Mouse (Mus musculus) heart, embryonic 16.5 days (tissue): ENCODE results near the gene Svep1. TPM values are rescaled to one million over a fixed set of nuclear protein-coding genes. Genes with fewer than 3 reads are reported as not detected.

ENCODE experiments used
- ATAC-seq: fragments of 200-750 bp; cut with Nextera tagmentation; replicated peaks from 2 replicates; pipeline ENCODE4 v1.8.0; 2017; ENCODE audit warnings: moderate number of reproducible peaks; ENCODE audit not compliant: insufficient read depth, low FRiP score; ENCODE audit errors: extremely low read depth
- H3K27ac ChIP-seq: fragments of 300-500 bp; sonication (generic); 2 replicates; pipeline ENCODE4 v1.5.1; 2014; ENCODE audit warnings: mild to moderate bottlenecking, low read length, control low read depth, moderate library complexity
- H3K27me3 ChIP-seq: fragments of 300-500 bp; sonication (generic); 2 replicates; pipeline ENCODE4 v1.6.1; 2014; ENCODE audit warnings: low read length, mixed read lengths; ENCODE audit not compliant: control insufficient read depth, insufficient read depth
- H3K36me3 ChIP-seq: fragments of 300-500 bp; sonication (generic); 2 replicates; pipeline ENCODE4 v1.6.1; 2014; ENCODE audit not compliant: control insufficient read depth, insufficient read depth
- H3K4me1 ChIP-seq: fragments of 300-500 bp; sonication (generic); 2 replicates; pipeline ENCODE4 v1.6.1; 2014; ENCODE audit warnings: low read length, mixed read lengths; ENCODE audit not compliant: control insufficient read depth, insufficient read depth
- H3K4me2 ChIP-seq: fragments of 300-500 bp; sonication (generic); 2 replicates; pipeline ENCODE4 v1.6.1; 2014; ENCODE audit warnings: low read depth, mild to moderate bottlenecking, control low read depth, low read length
- H3K4me3 ChIP-seq: fragments of 300-500 bp; sonication (generic); 2 replicates; pipeline ENCODE4 v1.5.1; 2014; ENCODE audit warnings: mild to moderate bottlenecking, control low read depth, low read length
- H3K9ac ChIP-seq: fragments of 300-500 bp; sonication (generic); 2 replicates; pipeline ENCODE4 v1.6.1; 2014; ENCODE audit warnings: low read length, control low read depth
- H3K9me3 ChIP-seq: fragments of 300-500 bp; sonication (generic); replicated peaks from 2 replicates; pipeline ENCODE4 v1.6.1; 2016; ENCODE audit warnings: low read length; ENCODE audit not compliant: control insufficient read depth
- WGBS: fragments of 180-500 bp; shearing (Covaris S2); extraction: QIAGEN DNeasy Blood & Tissue Kit; methylation state at CpG from one replicate; pipeline ENCODE4 v1.1.7; 2014; 5-methylcytosine and 5-hydroxymethylcytosine counted together
- polyA plus RNA-seq: library from polyadenylated mRNA; unstranded; fragments of >200 nt; fragmentation: Nextera tagmentation; extraction: Ambion mirVana; gene quantifications from 2 replicates; pipeline ENCODE4 v1.2.1, GENCODE M21; 2015

Svep1 gene
- polyA plus RNA-seq, 1 experiment from 2014 or later = 1.3 TPM

- Histone ChIP-seq H3K27ac (no peak overlapping the region), H3K36me3 (no peaks in the 10 kb centered on the region), H3K9ac (no peak overlapping the region), H3K4me3 (no peak overlapping the region), H3K4me2 (no peak overlapping the region), H3K27me3 (no peaks in the 10 kb centered on the region), H3K9me3 (no peaks in the 10 kb centered on the region), H3K4me1 (0 out of 2 replicates have a peak, but pooled peaks cover under 1% of the 10 kb centered on the region)
- no peak for ATAC-seq
- WGBS = 90% methylated on average over 4 of the region's 4 CpGs
These were observed 22.8 kb downstream of the Svep1 start for GRCm38 (mm10) chr4:58183897-58184296.

DNA sequence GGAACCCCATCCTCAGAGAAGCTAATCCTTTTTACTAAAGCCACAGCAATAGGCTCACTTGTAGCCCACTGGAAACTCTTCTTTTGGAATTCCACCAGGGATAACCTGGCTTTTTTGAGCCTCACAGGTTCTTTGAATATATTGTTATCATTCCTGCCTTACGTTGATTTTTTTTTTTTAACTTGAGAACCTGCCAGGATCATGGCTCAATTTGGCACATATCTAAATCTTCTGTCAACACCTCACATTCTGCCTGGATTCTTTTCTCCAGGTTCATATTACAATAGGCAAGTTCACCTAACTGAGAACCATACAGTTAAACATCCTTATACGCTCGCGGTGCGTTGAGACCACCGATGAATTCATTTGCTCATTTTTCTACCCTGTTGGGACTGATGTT is 28.2 kb downstream of the Svep1 start:
- no peak for ATAC-seq
- Histone ChIP-seq H3K4me1 (peaks cover 7% of the 10 kb centered on the region; the same call in 1 of the 2 replicates), H3K36me3 (no peaks in the 10 kb centered on the region), H3K4me3 (no peak overlapping the region), H3K27me3 (no peaks in the 10 kb centered on the region), H3K9ac (no peak overlapping the region), H3K9me3 (no peaks in the 10 kb centered on the region), H3K4me2 (no peak overlapping the region), H3K27ac (no peak overlapping the region)
- WGBS = 55% methylated on average over 6 of the region's 6 CpGs

GRCm38 (mm10) chr4:58177256-58177655 is 29.4 kb downstream of the Svep1 start:
- no peak overlapping the region for H3K4me3 ChIP-seq
- no peak for ATAC-seq
- H3K4me2 ChIP-seq = no peak overlapping the region
- no peak overlapping the region for H3K9ac ChIP-seq
- H3K27me3 ChIP-seq = no peaks in the 10 kb centered on the region
- no peaks in the 10 kb centered on the region for H3K36me3 ChIP-seq
- H3K27ac ChIP-seq = no peak overlapping the region
- peaks cover 7% of the 10 kb centered on the region; the same call in 1 of the 2 replicates for H3K4me1 ChIP-seq
- WGBS = 87% methylated on average over 15 of the region's 15 CpGs
- no peaks in the 10 kb centered on the region for H3K9me3 ChIP-seq

DNA sequence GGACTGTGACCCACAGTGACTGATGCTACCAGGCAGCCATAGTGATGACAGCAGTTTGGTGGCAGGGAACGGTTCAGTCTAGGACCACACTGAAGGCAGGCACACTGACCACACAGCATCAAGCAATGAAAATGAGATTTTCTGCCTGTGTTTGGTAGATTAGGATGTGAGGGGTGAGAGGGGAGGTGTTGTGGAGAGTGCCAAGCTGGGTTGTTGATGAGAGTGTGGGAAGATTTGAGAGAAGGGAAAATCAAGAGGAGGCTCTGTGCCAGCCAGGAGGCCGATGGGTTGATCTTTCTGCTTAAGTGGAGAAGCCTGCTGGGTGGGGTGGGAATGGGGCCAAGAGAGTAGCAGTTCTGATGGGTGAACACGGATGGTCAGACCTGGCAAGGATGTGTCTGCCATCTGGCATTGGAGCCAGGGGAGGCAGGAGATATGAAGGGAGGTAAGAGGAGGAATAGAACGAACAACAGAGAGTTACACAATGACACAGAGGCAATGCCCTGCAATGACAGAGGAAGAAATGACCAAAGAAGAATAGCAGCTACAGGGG is 32.1 kb downstream of the Svep1 start:
- no peak overlapping the region for H3K9ac ChIP-seq
- peaks cover 7% of the 10 kb centered on the region; the same call in 1 of the 2 replicates for H3K4me1 ChIP-seq
- ATAC-seq = no peak
- 47% methylated on average over 4 of the region's 4 CpGs for WGBS
- no peak overlapping the region for H3K27ac ChIP-seq
- H3K27me3 ChIP-seq = no peaks in the 10 kb centered on the region
- no peak overlapping the region for H3K4me3 ChIP-seq
- H3K9me3 ChIP-seq = no peaks in the 10 kb centered on the region
- H3K36me3 ChIP-seq = no peaks in the 10 kb centered on the region
- H3K4me2 ChIP-seq = no peak overlapping the region

DNA sequence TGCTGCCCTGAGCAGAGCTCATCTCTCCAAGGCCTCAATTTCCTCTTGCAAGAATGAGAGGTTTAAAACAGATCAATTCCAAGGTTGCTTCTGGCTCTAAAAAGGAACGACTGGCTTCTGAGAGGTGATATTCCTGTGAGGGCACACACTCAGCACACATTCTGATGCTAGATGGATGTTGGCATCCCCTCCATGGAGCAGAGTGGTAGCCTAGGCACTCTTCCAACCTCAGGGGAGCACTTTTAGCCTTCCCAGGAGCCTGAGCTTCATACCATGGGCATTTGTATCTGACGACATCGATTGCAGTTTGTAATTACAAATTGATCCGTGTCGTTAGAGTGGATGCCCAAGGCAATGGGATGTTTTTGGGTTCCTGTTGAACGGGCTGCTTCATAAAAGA is 33.3 kb downstream of the Svep1 start:
- no peaks in the 10 kb centered on the region for H3K9me3 ChIP-seq
- H3K4me2 ChIP-seq = no peak overlapping the region
- no peaks in the 10 kb centered on the region for H3K27me3 ChIP-seq
- H3K4me1 ChIP-seq = peaks cover 2% of the 10 kb centered on the region; the same call in 1 of the 2 replicates
- H3K9ac ChIP-seq = no peak overlapping the region
- H3K4me3 ChIP-seq = no peak overlapping the region
- no peak for ATAC-seq
- no peaks in the 10 kb centered on the region for H3K36me3 ChIP-seq
- H3K27ac ChIP-seq = no peak overlapping the region
- WGBS = 87% methylated on average over 6 of the region's 6 CpGs

DNA sequence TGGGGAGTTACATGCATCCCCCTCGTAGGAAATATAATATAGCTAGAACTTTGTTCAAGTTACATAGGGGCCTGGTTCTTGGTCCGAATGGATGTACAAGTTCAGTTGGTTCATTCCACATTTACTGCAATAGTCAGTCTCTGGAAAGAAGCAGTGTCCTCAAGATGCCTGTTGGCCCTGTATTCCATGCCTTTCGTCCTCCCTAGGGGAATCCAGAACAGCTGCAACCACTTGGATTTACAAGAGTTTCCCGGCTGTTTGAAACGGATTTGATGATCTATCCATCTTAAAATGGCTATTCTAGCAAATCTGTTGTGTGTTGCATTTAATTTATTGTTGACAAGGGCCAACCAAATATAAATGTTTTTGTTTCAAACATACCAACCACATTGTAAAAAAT is 36.2 kb downstream of the Svep1 start:
- Histone ChIP-seq H3K9ac (no peak overlapping the region), H3K4me1 (no peaks in the 10 kb centered on the region), H3K36me3 (no peaks in the 10 kb centered on the region), H3K27ac (no peak overlapping the region), H3K9me3 (no peaks in the 10 kb centered on the region), H3K4me2 (no peak overlapping the region), H3K27me3 (no peaks in the 10 kb centered on the region), H3K4me3 (no peak overlapping the region)
- ATAC-seq = no peak
- 68% methylated on average over 5 of the region's 5 CpGs for whole genome bisulfite sequencing

DNA sequence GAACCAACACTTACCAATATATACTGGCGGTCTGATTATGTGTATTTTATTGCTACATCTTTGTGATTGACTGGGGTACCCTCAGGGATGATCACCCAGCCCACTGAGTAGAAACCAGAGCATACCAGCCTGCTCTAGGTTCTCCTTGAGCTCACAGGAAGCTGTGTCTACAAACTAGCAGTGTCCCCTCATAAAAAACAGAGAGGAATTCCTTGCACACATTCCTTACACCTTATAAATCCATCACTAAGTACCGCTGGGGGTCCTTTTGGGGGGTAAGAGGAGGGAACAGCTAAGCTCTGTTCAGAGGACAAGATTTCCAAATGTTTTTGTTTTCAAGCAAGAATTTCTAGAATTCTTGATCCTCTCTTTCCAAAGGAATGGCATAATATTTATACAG is 36.7 kb downstream of the Svep1 start:
- Histone ChIP-seq H3K36me3 (no peaks in the 10 kb centered on the region), H3K27me3 (no peaks in the 10 kb centered on the region), H3K4me1 (no peaks in the 10 kb centered on the region), H3K4me2 (no peak overlapping the region), H3K9ac (no peak overlapping the region), H3K4me3 (no peak overlapping the region), H3K9me3 (no peaks in the 10 kb centered on the region), H3K27ac (no peak overlapping the region)
- 83% methylated on average over 2 of the region's 2 CpGs for WGBS
- ATAC-seq = no peak

- Histone ChIP-seq H3K27ac (no peak overlapping the region), H3K9me3 (no peaks in the 10 kb centered on the region), H3K4me1 (no peaks in the 10 kb centered on the region), H3K4me3 (no peak overlapping the region), H3K27me3 (no peaks in the 10 kb centered on the region), H3K36me3 (no peaks in the 10 kb centered on the region), H3K9ac (no peak overlapping the region), H3K4me2 (no peak overlapping the region)
- no peak for ATAC-seq
- WGBS = 74% methylated on average over 5 of the region's 5 CpGs
These were observed 38.3 kb downstream of the Svep1 start for GRCm38 (mm10) chr4:58168366-58168765.

DNA sequence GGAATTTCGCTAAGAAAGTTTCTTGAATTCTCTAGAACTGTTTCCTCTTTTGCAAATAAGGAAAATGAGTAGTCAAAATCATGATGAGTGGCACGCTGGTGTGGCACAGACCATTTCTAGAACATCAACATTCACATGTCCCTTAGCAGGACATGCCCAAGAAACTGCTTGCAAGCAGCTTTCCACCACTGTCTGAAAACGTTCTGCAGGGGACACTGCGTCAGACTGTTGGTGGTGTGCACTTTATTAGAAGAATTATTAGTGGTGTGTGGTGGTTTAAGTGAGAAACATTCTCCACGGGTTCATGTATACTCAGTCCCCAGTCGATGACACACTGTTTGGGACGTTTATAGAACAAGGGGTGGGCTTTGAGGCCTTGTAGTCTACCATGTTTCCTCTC is 40.9 kb downstream of the Svep1 start:
- Histone ChIP-seq H3K4me3 (no peak overlapping the region), H3K36me3 (no peaks in the 10 kb centered on the region), H3K4me1 (no peaks in the 10 kb centered on the region), H3K4me2 (no peak overlapping the region), H3K27ac (no peak overlapping the region), H3K9ac (no peak overlapping the region), H3K9me3 (no peaks in the 10 kb centered on the region), H3K27me3 (no peaks in the 10 kb centered on the region)
- no peak for ATAC-seq
- WGBS = 70% methylated on average over 7 of the region's 7 CpGs
